Mouse (Mus musculus): ENCODE measurements at regions not wholly inside any gene's neighbourhood (a gene's known extent, or its start where the extent isn't known, plus 50 kb on each side); places are given as distances from the start of the nearest gene placed in this dataset.

GRCm38 (mm10) chr5:64486761-64487160 is 316.4 kb upstream of the Klf3 start:
- Histone ChIP-seq H3K27ac (replicated peaks) (no peak overlapping the region), H3K9me3 (no peaks in the 10 kb centered on the region), H3K4me2 (no peak overlapping the region), H3K4me3 (no peak overlapping the region), H3K4me1 (replicated peaks) (peaks cover 12% of the 10 kb centered on the region), H3K36me3 (no peaks in the 10 kb centered on the region), H3K27me3 (no peaks in the 10 kb centered on the region), H3K9ac (no peak overlapping the region)
- no peak for ATAC-seq (ENCODE audit: low read depth)
- 88% methylated on average over 1 of the region's 1 CpGs for WGBS

- H3K4me3 ChIP-seq: no peak overlapping the region
- H3K36me3 ChIP-seq: no peaks in the 10 kb centered on the region
- H3K9me3 ChIP-seq: no peaks in the 10 kb centered on the region
- 79% methylated on average over 14 of the region's 14 CpGs for WGBS
- ATAC-seq (ENCODE audit: low read depth): no peak
- no peak overlapping the region for H3K9ac ChIP-seq
- H3K4me2 ChIP-seq: no peak overlapping the region
- peaks cover 12% of the 10 kb centered on the region for H3K4me1 ChIP-seq (replicated peaks)
- H3K27ac ChIP-seq (replicated peaks): no peak overlapping the region
- no peaks in the 10 kb centered on the region for H3K27me3 ChIP-seq
These were observed 315.3 kb upstream of the Klf3 start for GRCm38 (mm10) chr5:64487698-64488398.

GRCm38 (mm10) chr5:64489656-64490444 is 313.3 kb upstream of the Klf3 start:
- Histone ChIP-seq H3K9me3 (no peaks in the 10 kb centered on the region), H3K27ac (replicated peaks) (no peak overlapping the region), H3K27me3 (no peaks in the 10 kb centered on the region), H3K4me2 (no peak overlapping the region), H3K4me3 (no peak overlapping the region), H3K36me3 (no peaks in the 10 kb centered on the region), H3K4me1 (replicated peaks) (peaks cover 12% of the 10 kb centered on the region), H3K9ac (no peak overlapping the region)
- peak; percentile 71; the same call in 1 of the 2 replicates for ATAC-seq (ENCODE audit: low read depth)
- whole genome bisulfite sequencing: 48% methylated on average over 4 of the region's 4 CpGs

- Histone ChIP-seq H3K9ac (no peak overlapping the region), H3K4me1 (replicated peaks) (peaks cover 12% of the 10 kb centered on the region), H3K36me3 (no peaks in the 10 kb centered on the region), H3K4me2 (no peak overlapping the region), H3K4me3 (no peak overlapping the region), H3K27me3 (no peaks in the 10 kb centered on the region), H3K27ac (replicated peaks) (no peak overlapping the region), H3K9me3 (no peaks in the 10 kb centered on the region)
- 39% methylated on average over 5 of the region's 5 CpGs for WGBS
- ATAC-seq (ENCODE audit: low read depth): no peak
These were observed 312.7 kb upstream of the Klf3 start for GRCm38 (mm10) chr5:64490445-64490950.

- 98% methylated on average over 4 of the region's 4 CpGs for WGBS
- H3K4me1 ChIP-seq (replicated peaks): peaks cover 12% of the 10 kb centered on the region
- no peaks in the 10 kb centered on the region for H3K27me3 ChIP-seq
- no peak overlapping the region for H3K4me2 ChIP-seq
- H3K9me3 ChIP-seq: no peaks in the 10 kb centered on the region
- H3K4me3 ChIP-seq: no peak overlapping the region
- no peak overlapping the region for H3K27ac ChIP-seq (replicated peaks)
- H3K9ac ChIP-seq: no peak overlapping the region
- no peaks in the 10 kb centered on the region for H3K36me3 ChIP-seq
- ATAC-seq (ENCODE audit: low read depth): no peak
These were observed 308.8 kb upstream of the Klf3 start for GRCm38 (mm10) chr5:64494429-64494828.

- H3K9me3 ChIP-seq: no peaks in the 10 kb centered on the region
These were observed 306.3 kb upstream of the Klf3 start for GRCm38 (mm10) chr5:64496853-64497252.

GRCm38 (mm10) chr5:64498431-64498830 is 304.8 kb upstream of the Klf3 start:
- ATAC-seq (ENCODE audit: low read depth): no peak
- no peaks in the 10 kb centered on the region for H3K27me3 ChIP-seq
- 93% methylated on average over 5 of the region's 5 CpGs for WGBS

More at GRCm38 (mm10) chr5:64496853-64497252, 306.3 kb upstream of the Klf3 start:
- Histone ChIP-seq H3K4me1 (replicated peaks) (no peaks in the 10 kb centered on the region), H3K4me3 (no peak overlapping the region), H3K36me3 (no peaks in the 10 kb centered on the region), H3K4me2 (no peak overlapping the region), H3K27me3 (no peaks in the 10 kb centered on the region), H3K27ac (replicated peaks) (no peak overlapping the region), H3K9ac (no peak overlapping the region)
- ATAC-seq (ENCODE audit: low read depth): no peak
- 83% methylated on average over 4 of the region's 4 CpGs for WGBS

GRCm38 (mm10) chr5:64499131-64499530 is 304.1 kb upstream of the Klf3 start:
- H3K9me3 ChIP-seq: no peaks in the 10 kb centered on the region
- H3K4me1 ChIP-seq (replicated peaks): peaks cover 7% of the 10 kb centered on the region; the same call in 1 of the 2 replicates
- ATAC-seq (ENCODE audit: low read depth): no peak
- 98% methylated on average over 3 of the region's 3 CpGs for WGBS
- H3K9ac ChIP-seq: no peak overlapping the region
- no peak overlapping the region for H3K4me3 ChIP-seq
- no peaks in the 10 kb centered on the region for H3K36me3 ChIP-seq
- H3K4me2 ChIP-seq: no peak overlapping the region
- H3K27ac ChIP-seq (replicated peaks): no peak overlapping the region
- H3K27me3 ChIP-seq: no peaks in the 10 kb centered on the region

More at GRCm38 (mm10) chr5:64498431-64498830, 304.8 kb upstream of the Klf3 start:
- H3K9me3 ChIP-seq: no peaks in the 10 kb centered on the region
- H3K4me3 ChIP-seq: no peak overlapping the region
- no peak overlapping the region for H3K4me2 ChIP-seq
- no peaks in the 10 kb centered on the region for H3K36me3 ChIP-seq
- H3K27ac ChIP-seq (replicated peaks): no peak overlapping the region
- H3K4me1 ChIP-seq (replicated peaks): peaks cover 2% of the 10 kb centered on the region; the same call in 1 of the 2 replicates
- H3K9ac ChIP-seq: no peak overlapping the region

- Histone ChIP-seq H3K9ac (no peak overlapping the region), H3K4me3 (no peak overlapping the region), H3K4me1 (replicated peaks) (peaks cover 17% of the 10 kb centered on the region), H3K9me3 (no peaks in the 10 kb centered on the region), H3K4me2 (no peak overlapping the region), H3K36me3 (no peaks in the 10 kb centered on the region), H3K27ac (replicated peaks) (no peak overlapping the region), H3K27me3 (no peaks in the 10 kb centered on the region)
- no peak for ATAC-seq (ENCODE audit: low read depth)
- 82% methylated on average over 8 of the region's 8 CpGs for WGBS
These were observed 302.8 kb upstream of the Klf3 start for GRCm38 (mm10) chr5:64500413-64500812.

- ATAC-seq (ENCODE audit: low read depth): no peak
- no peak overlapping the region for H3K9ac ChIP-seq
- H3K36me3 ChIP-seq: no peaks in the 10 kb centered on the region
- 87% methylated on average over 4 of the region's 4 CpGs for WGBS
- no peaks in the 10 kb centered on the region for H3K9me3 ChIP-seq
- no peaks in the 10 kb centered on the region for H3K27me3 ChIP-seq
- H3K4me2 ChIP-seq: no peak overlapping the region
- peaks cover 22% of the 10 kb centered on the region for H3K4me1 ChIP-seq (replicated peaks)
- no peak overlapping the region for H3K27ac ChIP-seq (replicated peaks)
- H3K4me3 ChIP-seq: no peak overlapping the region
These were observed 302.3 kb upstream of the Klf3 start for GRCm38 (mm10) chr5:64500866-64501265.

GRCm38 (mm10) chr5:64501746-64502145 is 301.4 kb upstream of the Klf3 start:
- no peak for ATAC-seq (ENCODE audit: low read depth)

GRCm38 (mm10) chr5:64503514-64503913 is 299.7 kb upstream of the Klf3 start:
- H3K27ac ChIP-seq (replicated peaks): 0 out of 2 replicates have a peak overlapping the region, but pooled peaks have one; percentile 6
- 43% methylated on average over 4 of the region's 4 CpGs for WGBS

More at GRCm38 (mm10) chr5:64501746-64502145, 301.4 kb upstream of the Klf3 start:
- H3K27ac ChIP-seq (replicated peaks): no peak overlapping the region
- no peaks in the 10 kb centered on the region for H3K27me3 ChIP-seq
- H3K36me3 ChIP-seq: no peaks in the 10 kb centered on the region
- no peaks in the 10 kb centered on the region for H3K9me3 ChIP-seq
- no peak overlapping the region for H3K4me3 ChIP-seq
- WGBS: 73% methylated on average over 5 of the region's 5 CpGs
- peaks cover 29% of the 10 kb centered on the region for H3K4me1 ChIP-seq (replicated peaks)
- no peak overlapping the region for H3K9ac ChIP-seq
- H3K4me2 ChIP-seq: no peak overlapping the region

More at GRCm38 (mm10) chr5:64503514-64503913, 299.7 kb upstream of the Klf3 start:
- no peak for ATAC-seq (ENCODE audit: low read depth)
- Histone ChIP-seq H3K9ac (no peak overlapping the region), H3K4me2 (no peak overlapping the region), H3K27me3 (no peaks in the 10 kb centered on the region), H3K9me3 (no peaks in the 10 kb centered on the region), H3K36me3 (no peaks in the 10 kb centered on the region), H3K4me1 (replicated peaks) (peaks cover 29% of the 10 kb centered on the region), H3K4me3 (no peak overlapping the region)

Measured in neural tube, embryonic 13.5 days (tissue).